Mouse (Mus musculus) brain, embryonic 14.5 days (tissue): ENCODE measurements around the gene Sema3d.

Source experiments
- CTCF ChIP-seq: fragments of 200-500 bp; IDR thresholded peaks from 2 replicates; pipeline ENCODE4 v1.5.1; 2012; ENCODE audit warnings: inconsistent platforms, mild to moderate bottlenecking, moderate library complexity, borderline replicate concordance; ENCODE audit not compliant: insufficient read depth, insufficient read length; ENCODE audit errors: extremely low read depth
- POLR2A ChIP-seq: fragments of 200-500 bp; IDR thresholded peaks from 2 replicates; pipeline ENCODE4 v1.6.1; 2012; ENCODE audit warnings: mild to moderate bottlenecking, inconsistent platforms, borderline replicate concordance; ENCODE audit not compliant: poor library complexity, insufficient read depth, insufficient read length, severe bottlenecking; ENCODE audit errors: extremely low read depth

DNA sequence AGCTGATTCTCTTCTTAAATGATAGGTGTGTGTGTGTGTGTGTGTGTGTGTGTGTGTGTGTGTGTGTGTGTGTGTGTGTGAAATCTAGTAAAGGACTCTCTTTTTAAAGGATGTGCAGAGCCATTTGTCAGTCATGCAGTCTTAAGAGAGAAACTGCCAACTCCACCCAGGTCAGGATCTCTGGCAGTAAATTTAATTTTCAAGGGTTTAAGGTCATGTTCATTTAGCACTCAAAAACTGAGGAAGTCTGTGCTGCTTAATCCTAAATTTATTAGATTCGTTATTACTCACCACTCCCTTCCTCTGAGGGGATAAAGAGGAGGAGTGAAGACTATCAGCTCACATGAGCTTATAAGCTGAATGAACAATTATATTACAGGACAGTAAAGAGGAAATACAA lies 71.8 kb downstream of the Sema3d start:
- no peak for TF ChIP-seq CTCF
- TF ChIP-seq POLR2A = no peak
